Mouse (Mus musculus) spleen, postnatal 4 days (tissue): ENCODE results near the gene Usp31.

Experiments
- DNase-seq, 2 experiments: peaks; one replicate each; pipeline ENCODE4 v3.0.0; 2022; ENCODE audit warnings: low spot score in 2 of 2

Usp31 gene

GRCm38 (mm10) chr7:121707073-121707667 lies at the start of gene Usp31:
Gene Usp31, minus strand, starts transcription at chr7:121707253.
- DNase-seq = peak; percentile 93 to 95

GRCm38 (mm10) chr7:121754748-121755147 lies 47.7 kb upstream of the Usp31 start:
- no peak for DNase-seq

- DNase-seq = no peak
These were observed 43.2 kb upstream of the Usp31 start for GRCm38 (mm10) chr7:121750244-121750643.

GRCm38 (mm10) chr7:121737511-121738415 lies 30.7 kb upstream of the Usp31 start:
- no peak for DNase-seq

- DNase-seq = peak; percentile 72 to 89
These were observed 27.2 kb upstream of the Usp31 start, which contains the start of gene Scnn1g for GRCm38 (mm10) chr7:121734171-121734831. Gene Scnn1g, plus strand, starts transcription at chr7:121734479.

- DNase-seq = peak in 1 of 2 experiments; percentile 67
These were observed 23.2 kb upstream of the Usp31 start for GRCm38 (mm10) chr7:121730225-121730624.

- DNase-seq = no peak
These were observed 10.0 kb upstream of the Usp31 start for GRCm38 (mm10) chr7:121717031-121717430.

GRCm38 (mm10) chr7:121711171-121711570 lies 4.1 kb upstream of the Usp31 start:
- DNase-seq = no peak

GRCm38 (mm10) chr7:121706411-121707072 lies 511 bp downstream of the Usp31 start:
- peak; percentile 56 to 79 for DNase-seq

- no peak for DNase-seq
These were observed 2.0 kb downstream of the Usp31 start for GRCm38 (mm10) chr7:121705051-121705450.

GRCm38 (mm10) chr7:121701983-121702382 lies 5.1 kb downstream of the Usp31 start:
- no peak for DNase-seq

- no peak for DNase-seq
These were observed 6.6 kb downstream of the Usp31 start for GRCm38 (mm10) chr7:121700480-121700879.

GRCm38 (mm10) chr7:121699218-121699617 lies 7.8 kb downstream of the Usp31 start:
- no peak for DNase-seq

GRCm38 (mm10) chr7:121697574-121697973 lies 9.5 kb downstream of the Usp31 start:
- no peak for DNase-seq

GRCm38 (mm10) chr7:121697170-121697569 lies 9.9 kb downstream of the Usp31 start:
- DNase-seq = no peak

- no peak for DNase-seq
These were observed 15.2 kb downstream of the Usp31 start for GRCm38 (mm10) chr7:121691803-121692202.

GRCm38 (mm10) chr7:121689338-121689737 lies 17.7 kb downstream of the Usp31 start:
- DNase-seq = no peak

- DNase-seq = no peak
These were observed 21.7 kb downstream of the Usp31 start for GRCm38 (mm10) chr7:121685140-121685984.

- DNase-seq = no peak
These were observed 25.9 kb downstream of the Usp31 start for GRCm38 (mm10) chr7:121681191-121681590.

GRCm38 (mm10) chr7:121677105-121677753 lies 29.8 kb downstream of the Usp31 start:
- DNase-seq = no peak
